ENCODE assay signal across 8 mouse cellular contexts in genomic region chr13:98016923-98017588, GRCm38 (mm10).
DNase-seq lines count a peak whose midpoint lies in the region; ATAC-seq and TF ChIP-seq lines count a peak whose summit lies in the region.

No protein-coding gene starts in this region.

- H3K9ac ChIP-seq in heart, postnatal 0 days (replicated peaks; ENCODE audit: low read depth, low read length): no peak overlapping the region
- H3K9ac ChIP-seq in midbrain, embryonic 11.5 days (ENCODE audit: low read length): peak overlapping the region; percentile 58

- TF ChIP-seq CTCF in heart, postnatal 0 days (IDR thresholded peaks at IDR 0.05; ENCODE audit: low read depth): no peak

- no peaks in the 10 kb centered on the region for H3K36me3 ChIP-seq in heart, postnatal 0 days (replicated peaks; ENCODE audit: control insufficient read depth, insufficient read depth, low read length)
- H3K36me3 ChIP-seq in midbrain, embryonic 11.5 days (ENCODE audit: control insufficient read depth, insufficient read depth, low read length): no peaks in the 10 kb centered on the region

- peak overlapping the region; percentile 69 for H3K4me2 ChIP-seq in heart, postnatal 0 days (ENCODE audit: low read depth, low read length)
- peak overlapping the region; percentile 85 for H3K4me2 ChIP-seq in midbrain, embryonic 11.5 days

- H3K27me3 ChIP-seq in heart, postnatal 0 days (ENCODE audit: control insufficient read depth, insufficient read depth, low read length): 0 out of 2 replicates have a peak, but pooled peaks cover 3% of the 10 kb centered on the region
- no peaks in the 10 kb centered on the region for H3K27me3 ChIP-seq in midbrain, embryonic 11.5 days (ENCODE audit: control insufficient read depth, insufficient read depth, low read length)

- WGBS in heart, postnatal 0 days: 40% methylated on average over 12 of the region's 12 CpGs
- WGBS in midbrain, embryonic 11.5 days: 20% methylated on average over 12 of the region's 12 CpGs

- no peak overlapping the region for H3K27ac ChIP-seq in heart, postnatal 0 days (ENCODE audit: low read depth)
- no peak overlapping the region for H3K27ac ChIP-seq in midbrain, embryonic 11.5 days (ENCODE audit: low read depth, low read length)

- ATAC-seq in heart, postnatal 0 days (ENCODE audit: insufficient read depth, low read depth): no peak; the same call in 1 of the 2 replicates
- peak; percentile 76; the same call in 1 of the 2 replicates for ATAC-seq in midbrain, embryonic 11.5 days (ENCODE audit: low FRiP score)
- ATAC-seq in CD4-positive, CD25-positive, alpha-beta regulatory T cell, adult 4 months: no peak
- no peak for ATAC-seq in monocyte, adult 5-6 weeks (replicated peaks; ENCODE audit: insufficient number of reproducible peaks, low FRiP score, low TSS enrichment, poor library complexity, severe bottlenecking)

- H3K4me1 ChIP-seq in heart, postnatal 0 days (ENCODE audit: control insufficient read depth, insufficient read depth): no peaks in the 10 kb centered on the region
- peaks cover 15% of the 10 kb centered on the region for H3K4me1 ChIP-seq in midbrain, embryonic 11.5 days (ENCODE audit: control insufficient read depth, insufficient read depth, low read length)

- no peak for TF ChIP-seq EP300 in heart, postnatal 0 days (IDR thresholded peaks at IDR 0.05; ENCODE audit: low read depth)

- no peaks in the 10 kb centered on the region for H3K9me3 ChIP-seq in heart, postnatal 0 days (replicated peaks; ENCODE audit: control insufficient read depth, low read length)
- no peaks in the 10 kb centered on the region for H3K9me3 ChIP-seq in midbrain, embryonic 11.5 days (ENCODE audit: control insufficient read depth, low read length)

- peak; percentile 58 for DNase-seq in right cerebral cortex, adult 18-20 months
- DNase-seq in right cerebral cortex, postnatal 14 days: no peak
- no peak for DNase-seq in heart, postnatal 0 days (ENCODE audit: low spot score)
- DNase-seq in kidney, postnatal 4 days: peak; percentile 49 to 68
- DNase-seq in midbrain, embryonic 11.5 days (ENCODE audit: low spot score, missing footprints): peak; percentile 91
- DNase-seq in c-Kit-positive CD71-positive TER-119-positive erythroid progenitor cells, embryonic 14.5 days (ENCODE audit: low spot score): no peak

- H3K4me3 ChIP-seq in heart, postnatal 0 days (ENCODE audit: low read depth, low read length): peak overlapping the region; percentile 44
- H3K4me3 ChIP-seq in midbrain, embryonic 11.5 days (ENCODE audit: low read depth, low read length): peak overlapping the region; percentile 34

Comparison
In these comparisons a context has a peak if more than half of its experiments do, and no peak if none do; other contexts are left out.
1. DNase-seq: peak in right cerebral cortex, adult 18-20 months (single experiment), kidney, postnatal 4 days (2 of 2) and midbrain, embryonic 11.5 days (single experiment); none in right cerebral cortex, postnatal 14 days (single experiment), heart, postnatal 0 days (single experiment) and c-Kit-positive CD71-positive TER-119-positive erythroid progenitor cells, embryonic 14.5 days (single experiment).